Mouse (Mus musculus) embryonic fibroblast, embryonic 13.5 days (primary cell): ENCODE results near the gene Ajuba.

Experiments used
- CTCF ChIP-seq: IDR thresholded peaks from 2 replicates; pipeline ENCODE4 v1.5.1; 2011; ENCODE audit warnings: mild to moderate bottlenecking, control low read depth, low read length, moderate library complexity, borderline replicate concordance; ENCODE audit not compliant: insufficient read depth
- POLR2A ChIP-seq: IDR thresholded peaks from 2 replicates; pipeline ENCODE4 v1.6.1; 2011; ENCODE audit warnings: low read depth, mild to moderate bottlenecking, control low read depth, low read length, moderate library complexity

DNA sequence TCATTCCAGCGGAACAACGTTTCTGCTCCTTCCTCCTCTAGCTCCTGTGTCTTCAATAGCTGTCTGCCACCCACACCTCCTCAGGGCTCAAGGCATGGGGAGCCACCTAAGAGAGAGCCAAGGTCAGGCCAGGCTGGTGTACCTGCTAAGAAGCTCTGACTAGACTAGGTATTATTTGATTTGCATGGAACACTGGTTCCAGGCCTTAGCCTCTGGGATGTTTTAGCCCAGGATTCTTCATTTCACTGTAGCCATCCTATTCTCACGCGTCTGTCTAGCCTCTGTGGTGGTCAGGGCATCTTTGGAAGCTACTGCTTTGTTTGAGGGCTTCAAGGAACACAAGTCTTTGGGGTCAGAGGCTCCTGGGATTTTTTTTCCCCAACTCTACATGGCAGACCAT lies 5.2 kb downstream of the Ajuba start:
- no peak for TF ChIP-seq CTCF
- no peak for TF ChIP-seq POLR2A
